Mouse (Mus musculus): ENCODE measurements around the gene Hoxb6. TPM values are rescaled to one million over a fixed set of nuclear protein-coding genes. Genes with fewer than 3 reads are reported as not detected.
A peak's percentile ranks its signal among the peaks of the same experiment; 100 is the strongest.

Gene Hoxb6
- polyA plus RNA-seq, 1 experiment: 13.7 TPM

DNA sequence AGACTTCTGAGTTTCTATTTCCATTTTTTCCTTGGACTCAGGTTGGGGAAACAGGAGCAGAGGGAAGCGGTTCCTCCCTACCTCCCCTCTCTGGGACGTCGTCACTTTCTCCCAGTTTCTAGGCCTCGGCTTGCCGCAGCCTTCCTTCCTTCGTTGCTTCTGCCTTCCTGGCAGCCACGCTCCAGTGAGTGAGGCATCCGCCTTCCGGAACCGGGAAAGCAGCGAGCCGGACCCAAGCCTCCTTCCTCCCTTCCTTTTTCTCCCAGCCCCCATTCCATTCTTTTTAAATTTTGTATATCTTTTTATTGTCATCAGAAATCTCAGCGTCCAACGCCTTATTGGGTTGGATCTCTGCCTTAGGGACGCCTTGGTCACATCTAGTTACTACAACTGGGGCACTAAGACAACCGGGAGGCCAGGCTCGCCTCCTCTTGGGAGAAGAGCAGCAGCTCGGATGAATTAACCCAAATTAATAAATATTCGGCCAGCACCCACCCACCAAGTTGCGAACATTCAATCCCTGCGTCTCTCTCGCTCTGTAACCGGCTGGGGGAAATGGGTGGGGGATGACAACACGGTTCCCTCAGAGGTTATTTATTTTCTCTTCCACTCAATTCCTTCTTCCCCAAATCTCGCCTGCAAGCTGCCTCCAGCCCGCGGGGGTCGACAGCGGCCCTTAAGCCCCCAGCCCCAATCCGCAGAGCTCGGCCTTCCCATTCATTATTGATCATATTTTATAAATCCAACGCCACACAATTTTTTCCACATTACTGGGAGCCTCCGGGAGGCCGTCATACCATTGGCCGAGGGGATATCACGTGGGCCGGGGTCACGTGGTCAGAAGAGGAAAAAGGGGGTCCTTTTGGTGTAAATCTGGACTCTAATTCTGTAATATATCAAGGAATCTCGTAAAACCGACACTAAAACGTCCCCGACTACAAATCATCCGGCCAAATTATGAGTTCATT lies 6.2 kb upstream of the Hoxb6 start, which contains the start of gene Hoxb7:
Hoxb7 (plus strand) TSS at position 853 of the 968 bp plus-strand sequence.
- no peak for DNase-seq (ENCODE audit: low spot score)

DNA sequence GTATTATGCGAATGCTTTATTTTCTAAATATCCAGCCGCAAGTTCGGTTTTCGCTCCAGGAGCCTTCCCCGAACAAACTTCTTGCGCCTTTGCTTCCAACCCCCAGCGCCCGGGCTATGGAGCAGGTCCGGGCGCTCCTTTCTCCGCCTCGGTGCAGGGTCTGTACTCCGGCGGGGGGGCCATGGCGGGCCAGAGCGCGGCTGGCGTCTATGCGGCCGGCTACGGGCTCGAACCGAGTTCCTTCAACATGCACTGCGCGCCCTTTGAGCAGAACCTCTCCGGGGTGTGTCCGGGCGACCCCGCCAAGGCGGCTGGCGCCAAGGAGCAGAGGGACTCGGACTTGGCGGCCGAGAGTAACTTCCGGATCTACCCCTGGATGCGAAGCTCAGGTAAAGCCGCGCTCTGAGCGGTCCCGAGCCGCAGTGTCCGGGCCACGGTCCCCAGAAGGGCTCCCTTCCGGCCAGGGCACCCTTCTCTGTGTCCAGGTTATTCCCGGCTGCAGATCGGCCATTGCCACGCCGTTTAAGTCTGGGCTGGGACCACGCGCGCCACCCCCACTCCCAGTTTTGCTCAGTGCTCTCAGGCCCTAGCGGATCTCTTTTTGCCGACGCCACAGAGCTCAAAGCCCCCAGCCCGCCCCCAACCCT lies 5.4 kb upstream of the Hoxb6 start:
- DNase-seq (ENCODE audit: low spot score): peak; percentile 63

DNA sequence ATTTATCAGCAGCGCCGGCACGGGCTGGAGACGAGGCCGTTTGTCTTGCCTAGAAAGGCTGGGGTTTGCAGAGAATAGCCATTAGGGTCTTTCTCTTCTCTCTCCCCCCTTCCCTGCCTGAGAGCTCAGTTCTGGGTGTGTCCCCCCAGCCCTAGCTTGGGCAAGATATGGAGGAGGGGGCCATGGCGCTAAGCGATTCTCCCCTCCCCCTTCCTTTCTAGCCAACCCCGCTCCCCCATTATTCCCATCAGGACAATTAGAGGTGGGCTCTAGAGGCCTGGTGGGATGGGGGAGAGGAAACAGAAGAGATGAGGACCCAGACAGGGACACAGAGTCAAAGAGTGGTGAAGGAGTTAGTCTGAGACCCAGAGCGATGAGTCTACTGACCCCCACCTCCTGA lies 4.9 kb upstream of the Hoxb6 start:
- DNase-seq (ENCODE audit: low spot score): no peak

DNA sequence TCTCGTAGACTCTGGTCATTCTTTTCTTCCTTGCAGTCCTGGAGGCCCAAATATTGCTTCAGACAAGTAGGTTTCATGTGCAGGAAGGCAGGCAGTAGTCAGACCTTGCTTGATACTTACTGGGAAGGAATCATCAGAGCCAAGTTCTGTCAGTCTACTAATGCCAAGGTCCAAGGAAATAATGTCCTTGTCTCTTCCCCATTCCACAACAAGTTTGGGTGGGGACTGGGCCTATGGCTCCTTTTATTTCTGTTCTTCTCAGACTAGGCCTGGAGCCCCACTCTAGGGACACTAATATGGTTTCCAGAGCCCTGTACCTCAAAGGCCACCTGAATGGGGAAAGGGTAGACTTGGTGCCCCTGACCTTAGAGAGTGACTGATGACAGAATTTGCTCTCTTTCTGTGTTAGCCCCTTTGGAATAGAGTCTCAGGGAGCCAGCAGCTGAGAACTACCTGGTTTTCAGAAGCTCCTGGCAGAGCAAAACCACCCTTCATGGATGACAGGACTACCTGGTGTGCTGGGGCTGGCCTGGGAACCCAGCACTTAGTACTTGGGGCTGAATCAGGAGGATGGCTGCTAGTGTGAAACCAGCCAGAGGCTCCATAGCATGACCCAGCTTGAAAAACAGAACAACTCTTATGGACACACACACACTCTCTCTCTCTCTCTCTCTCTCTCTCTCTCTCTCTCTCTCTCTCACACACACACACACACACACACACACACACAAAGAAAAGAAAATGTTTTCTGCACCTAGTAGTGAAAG lies 3.6 kb upstream of the Hoxb6 start:
- no peak for DNase-seq (ENCODE audit: low spot score)

DNA sequence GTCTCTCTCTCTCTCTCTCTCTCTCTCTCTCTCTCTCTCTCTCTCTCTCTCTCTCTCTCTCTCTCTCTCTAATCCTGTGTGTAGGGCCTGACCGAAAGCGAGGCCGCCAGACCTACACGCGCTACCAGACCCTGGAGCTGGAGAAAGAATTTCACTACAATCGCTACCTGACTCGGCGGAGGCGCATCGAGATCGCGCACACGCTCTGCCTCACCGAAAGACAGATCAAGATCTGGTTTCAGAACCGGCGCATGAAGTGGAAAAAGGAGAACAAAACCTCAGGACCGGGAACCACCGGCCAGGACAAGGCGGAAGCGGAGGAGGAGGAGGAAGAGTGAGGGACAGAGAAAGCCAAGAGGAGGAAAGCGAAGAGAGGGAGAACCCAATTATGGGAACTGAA lies 3.0 kb upstream of the Hoxb6 start:
- DNase-seq (ENCODE audit: low spot score): no peak

DNA sequence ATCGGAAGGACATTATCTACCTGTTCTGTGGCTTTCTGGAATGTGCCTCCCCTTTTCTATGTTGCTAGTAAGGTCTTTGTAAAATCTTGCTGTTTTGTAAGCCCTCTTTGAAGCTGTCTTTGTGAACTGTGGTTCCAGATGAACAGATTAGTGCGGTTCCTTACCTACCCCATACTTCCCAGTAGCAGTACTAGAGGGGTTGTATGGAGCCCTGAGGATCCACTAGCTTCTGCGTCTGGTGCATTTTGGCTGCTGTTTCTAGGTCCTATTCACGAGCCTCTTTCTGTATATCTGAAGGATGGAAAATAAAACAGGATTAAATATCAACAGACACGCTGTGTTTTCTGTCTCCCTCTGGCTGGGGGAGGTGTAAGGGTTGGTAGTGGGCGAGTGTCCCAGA lies 2.4 kb upstream of the Hoxb6 start:
- DNase-seq (ENCODE audit: low spot score): no peak

DNA sequence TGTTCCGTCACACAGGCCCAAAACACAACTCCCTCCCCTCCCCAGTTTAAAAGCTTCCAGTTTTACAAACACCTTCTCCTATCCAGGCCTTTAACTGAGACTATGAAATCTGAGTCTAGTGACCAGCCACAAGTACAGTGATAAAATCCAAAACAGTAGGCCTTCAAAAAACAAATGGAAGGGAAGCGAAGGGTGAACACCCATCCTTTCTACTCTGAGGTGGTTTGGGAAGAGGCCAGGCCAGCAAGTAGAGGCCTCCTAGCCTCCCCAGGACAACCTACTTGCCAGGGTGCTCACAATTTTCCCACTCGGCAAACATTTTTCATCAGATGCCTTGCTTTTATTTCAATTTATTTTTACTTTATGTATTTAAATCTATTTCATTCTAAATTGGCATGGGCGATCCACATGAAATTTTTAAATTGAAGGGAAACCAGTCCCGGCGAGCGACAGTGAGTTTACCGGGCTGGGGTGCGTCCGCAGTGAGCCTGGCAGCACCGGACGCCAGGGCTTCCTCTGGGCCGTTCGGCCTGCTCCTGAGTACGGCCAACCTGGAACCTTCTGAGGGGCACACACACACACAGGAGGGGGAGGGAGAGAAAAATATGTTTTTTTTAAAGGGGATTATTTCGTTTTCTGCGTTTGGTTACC lies 1.4 kb upstream of the Hoxb6 start:
- DNase-seq (ENCODE audit: low spot score): no peak

DNA sequence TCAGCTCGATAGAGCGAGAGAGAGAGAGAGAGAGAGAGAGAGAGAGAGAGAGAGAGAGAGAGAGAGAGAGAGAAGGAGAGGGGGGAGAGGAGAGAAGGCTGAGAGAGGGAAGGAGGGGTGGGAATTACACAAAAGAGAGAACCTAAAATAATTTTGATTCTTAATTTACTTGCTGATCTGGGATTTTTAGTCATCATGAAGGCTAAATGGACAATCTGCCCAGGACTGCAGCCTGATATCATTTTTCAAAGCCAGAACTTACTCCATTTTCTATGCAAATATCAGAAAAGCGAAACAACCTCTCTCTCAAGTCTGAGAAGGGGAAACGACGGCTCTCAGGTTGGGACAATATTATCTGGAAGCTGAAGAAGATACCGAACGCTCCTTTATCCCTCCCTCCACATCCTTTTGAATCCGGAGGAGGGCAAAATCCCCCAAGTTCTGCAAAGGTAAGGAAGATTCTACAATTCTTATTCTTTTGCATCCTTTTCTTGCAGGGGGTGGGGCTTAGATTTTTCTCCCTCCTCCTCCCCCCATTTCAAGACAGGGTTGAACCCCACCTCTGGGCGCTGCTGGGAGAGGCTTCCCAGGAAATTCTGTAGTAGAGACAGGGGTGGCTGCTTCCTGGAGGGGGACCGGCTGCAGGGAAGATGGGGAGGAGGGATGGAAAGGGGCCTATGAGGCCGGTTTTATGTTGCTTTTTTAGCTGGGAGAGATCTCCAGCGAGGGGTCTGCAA lies 457 bp downstream of the Hoxb6 start:
- DNase-seq (ENCODE audit: low spot score): no peak

DNA sequence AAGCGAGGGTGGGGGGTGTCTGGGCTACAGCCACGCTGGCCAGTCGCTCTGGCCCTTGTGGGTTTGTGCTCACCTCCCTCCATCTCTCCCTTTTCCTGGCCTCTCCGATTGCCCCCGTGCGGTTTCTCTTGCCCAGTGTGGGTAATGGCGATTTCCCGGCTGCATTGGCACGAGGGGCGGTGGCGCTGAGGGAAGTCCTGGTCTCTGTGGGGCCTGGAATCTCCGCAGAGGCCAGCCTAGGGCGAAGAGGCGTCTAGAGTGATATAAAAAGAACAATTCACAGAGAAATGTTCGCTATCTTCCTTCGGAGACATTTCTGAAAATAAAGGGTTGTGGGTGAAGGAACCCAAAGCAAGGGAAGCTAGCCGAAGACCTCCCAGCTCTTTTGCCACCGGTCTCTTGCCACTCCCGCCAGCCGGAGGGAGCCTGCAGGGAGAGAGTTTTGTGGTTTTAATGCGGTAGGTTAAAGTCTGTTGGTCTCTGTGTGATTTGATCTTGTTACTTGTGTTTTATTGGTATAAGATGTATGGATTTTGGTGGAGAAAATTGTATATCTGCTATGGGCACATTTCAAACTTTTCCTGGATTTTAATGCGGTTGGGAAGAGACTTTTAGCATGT lies 1.1 kb downstream of the Hoxb6 start:
- DNase-seq (ENCODE audit: low spot score): no peak

DNA sequence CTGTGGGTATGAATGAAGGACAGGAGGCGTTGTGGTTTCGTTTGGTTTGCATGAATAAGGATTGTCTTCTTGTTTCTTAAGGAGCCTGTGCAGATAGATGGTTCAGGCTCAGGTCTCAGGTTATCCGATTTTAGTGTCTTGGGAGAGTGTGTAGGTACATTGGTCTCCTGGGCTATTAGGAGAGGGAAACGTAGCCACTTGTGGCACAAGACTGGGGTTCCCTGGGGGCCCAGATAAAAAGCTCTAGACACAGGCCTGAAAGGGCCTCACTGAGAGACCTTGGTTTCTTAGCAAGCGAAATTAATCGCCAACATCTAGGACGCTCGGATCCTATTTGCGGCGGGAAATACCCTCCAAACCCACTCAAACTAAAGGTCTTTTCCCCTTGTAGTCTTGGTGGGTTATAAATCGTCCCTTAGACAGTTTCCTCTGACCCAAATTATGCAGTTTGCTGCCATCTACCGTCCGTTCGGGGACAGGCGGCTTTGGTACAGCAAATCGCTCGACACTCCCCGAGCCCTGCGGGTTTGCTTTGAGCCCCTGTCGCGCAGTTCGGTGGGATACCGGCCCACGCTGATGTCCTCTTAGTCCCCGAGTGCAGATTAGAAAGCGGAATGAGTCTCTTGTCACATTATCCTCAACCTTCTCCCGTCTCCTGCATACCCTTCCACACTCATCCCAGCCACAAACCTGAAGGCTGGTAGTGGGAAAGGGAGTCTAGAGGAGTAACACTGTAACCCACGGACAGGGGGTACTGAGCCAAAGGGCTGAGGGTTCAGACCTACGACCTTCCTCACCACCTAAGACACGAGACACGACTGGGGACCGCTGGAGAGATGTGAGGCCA lies 2.2 kb downstream of the Hoxb6 start:
- DNase-seq (ENCODE audit: low spot score): no peak

DNA sequence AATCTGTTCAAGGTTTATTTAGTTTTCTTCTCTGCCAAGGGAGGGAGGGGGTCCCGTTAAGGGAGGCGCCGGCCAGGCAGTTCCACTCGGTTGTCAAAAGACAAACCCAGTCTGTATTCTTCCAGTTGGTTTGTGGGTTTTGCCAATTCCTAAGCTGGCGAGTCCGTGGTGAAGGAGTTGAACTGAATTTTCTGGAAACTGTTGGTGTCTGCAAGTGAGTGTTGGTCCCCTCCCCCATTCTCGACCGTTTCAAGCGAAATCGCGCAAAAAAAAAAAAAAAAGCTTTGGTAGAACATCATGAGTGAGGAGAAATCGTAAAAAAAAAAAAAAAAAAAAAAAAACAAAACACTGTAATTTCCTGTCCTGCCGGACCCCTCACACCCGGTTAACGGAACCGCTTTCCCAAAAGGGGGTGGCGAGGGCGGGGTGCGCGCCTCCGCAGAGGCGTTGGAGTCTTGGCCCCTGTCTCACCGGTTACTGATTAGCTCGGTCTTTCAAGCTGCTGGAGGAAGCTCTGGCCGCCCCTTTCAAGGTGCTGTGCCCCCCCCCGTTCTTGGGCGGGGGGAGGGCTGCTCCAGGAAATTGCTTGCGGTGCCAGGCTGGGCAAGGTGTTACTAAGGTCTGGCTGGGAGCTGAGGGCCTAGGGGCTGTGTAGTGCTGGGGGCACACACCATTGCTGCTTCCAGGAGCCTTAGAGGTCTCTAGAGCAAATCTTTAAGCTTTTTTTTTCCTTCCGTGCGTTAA lies 3.0 kb downstream of the Hoxb6 start:
- DNase-seq (ENCODE audit: low spot score): no peak

DNA sequence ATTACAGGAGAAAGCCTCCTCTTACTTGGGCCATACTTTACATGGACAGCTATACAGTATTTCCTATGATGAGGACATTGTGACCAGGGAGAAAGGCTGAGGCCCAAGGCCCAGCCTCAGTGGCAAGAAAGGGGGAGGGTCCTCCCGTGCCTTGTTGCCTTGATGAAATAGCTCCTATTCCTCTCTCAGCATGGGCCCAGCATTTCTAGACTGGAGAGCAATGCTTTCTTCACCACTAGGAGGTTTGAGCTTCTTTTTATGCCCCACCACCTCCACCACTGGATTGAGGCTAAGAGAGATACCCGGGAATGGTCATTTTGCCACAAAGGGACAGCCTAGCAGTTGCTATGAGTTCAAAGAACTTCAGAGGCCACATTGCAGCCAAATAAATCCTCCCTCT lies 4.7 kb downstream of the Hoxb6 start:
- DNase-seq (ENCODE audit: low spot score): no peak

DNA sequence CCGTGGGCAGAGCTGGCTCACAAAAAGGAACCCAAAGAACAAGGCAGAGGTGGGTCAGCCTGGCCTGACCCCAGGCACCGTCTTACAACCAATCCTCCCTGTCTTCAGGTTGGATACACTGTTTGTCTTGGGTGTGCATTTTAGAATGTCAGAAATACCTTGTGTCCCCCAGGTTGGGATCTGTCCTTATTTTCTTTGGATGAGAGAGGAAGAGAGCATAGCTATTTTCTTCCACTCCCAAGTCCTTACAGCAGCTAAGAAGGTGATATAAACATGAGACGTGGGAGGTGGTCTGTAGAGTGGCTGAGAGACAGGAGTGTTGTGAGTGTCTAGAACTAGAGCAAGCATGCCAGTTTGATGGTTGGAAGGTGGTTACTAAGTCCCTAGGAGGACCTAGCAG lies 5.2 kb downstream of the Hoxb6 start:
- DNase-seq (ENCODE audit: low spot score): no peak

DNA sequence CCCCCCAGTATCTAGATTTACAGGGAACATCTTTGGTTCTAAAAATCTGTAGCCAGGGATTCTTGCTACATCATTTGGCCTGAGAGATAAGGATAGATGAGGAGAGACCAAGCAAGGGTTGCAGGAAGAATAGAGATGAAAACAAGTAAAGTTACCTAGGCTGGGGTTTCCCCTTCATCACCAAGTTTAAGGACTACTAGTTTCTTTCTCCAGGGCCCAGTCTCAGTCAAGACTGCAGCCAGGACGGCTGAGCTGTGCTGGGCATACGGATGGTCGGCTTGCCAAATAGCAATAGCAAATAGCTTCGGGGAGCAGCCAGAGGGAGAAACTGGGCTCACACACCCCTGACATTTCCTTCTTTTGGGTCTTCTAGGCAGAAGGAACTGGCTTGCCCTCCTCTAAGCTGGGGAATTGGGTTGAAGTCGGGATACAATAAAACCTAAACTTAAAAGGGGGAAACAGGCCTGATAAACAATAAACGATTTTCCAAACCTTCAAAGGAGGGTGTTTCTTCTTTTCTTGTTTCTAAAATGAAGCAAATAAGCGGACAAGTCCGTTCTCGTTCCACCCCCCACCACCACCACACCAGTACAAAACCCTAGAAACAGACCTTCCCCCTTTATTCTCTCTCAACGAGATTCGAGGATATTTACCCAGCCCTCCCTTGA lies 5.8 kb downstream of the Hoxb6 start:
- DNase-seq (ENCODE audit: low spot score): no peak

DNA sequence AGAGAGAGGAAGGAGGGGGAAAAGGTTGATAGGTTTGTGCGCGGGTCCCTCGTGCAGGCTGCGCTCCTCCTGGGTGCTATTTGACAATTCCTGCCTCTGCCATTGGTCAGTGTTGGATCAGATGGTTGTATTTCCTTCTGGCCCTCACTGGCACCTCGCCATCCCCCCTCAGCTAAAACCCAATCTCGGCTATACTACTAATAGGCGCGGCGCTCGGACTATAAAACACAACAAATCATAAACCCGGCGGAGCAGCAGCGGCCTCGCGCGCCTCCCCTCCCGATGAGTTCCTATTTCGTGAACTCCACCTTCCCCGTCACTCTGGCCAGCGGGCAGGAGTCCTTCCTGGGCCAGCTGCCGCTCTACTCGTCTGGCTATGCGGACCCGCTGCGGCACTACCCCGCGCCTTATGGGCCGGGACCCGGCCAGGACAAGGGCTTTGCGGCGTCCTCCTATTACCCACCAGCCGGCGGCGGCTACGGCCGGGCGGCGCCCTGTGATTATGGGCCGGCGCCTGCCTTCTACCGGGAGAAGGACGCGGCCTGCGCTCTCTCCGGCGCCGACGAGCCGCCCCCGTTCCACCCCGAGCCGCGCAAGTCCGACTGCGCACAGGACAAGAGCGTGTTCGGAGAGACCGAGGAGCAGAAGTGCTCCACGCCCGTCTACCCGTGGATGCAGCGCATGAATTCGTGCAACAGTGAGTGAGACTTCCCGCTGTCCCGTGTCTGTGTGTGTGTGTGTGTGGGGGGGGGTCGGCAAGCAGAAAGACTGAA lies 6.8 kb downstream of the Hoxb6 start:
- DNase-seq (ENCODE audit: low spot score): peak; percentile 61

DNA sequence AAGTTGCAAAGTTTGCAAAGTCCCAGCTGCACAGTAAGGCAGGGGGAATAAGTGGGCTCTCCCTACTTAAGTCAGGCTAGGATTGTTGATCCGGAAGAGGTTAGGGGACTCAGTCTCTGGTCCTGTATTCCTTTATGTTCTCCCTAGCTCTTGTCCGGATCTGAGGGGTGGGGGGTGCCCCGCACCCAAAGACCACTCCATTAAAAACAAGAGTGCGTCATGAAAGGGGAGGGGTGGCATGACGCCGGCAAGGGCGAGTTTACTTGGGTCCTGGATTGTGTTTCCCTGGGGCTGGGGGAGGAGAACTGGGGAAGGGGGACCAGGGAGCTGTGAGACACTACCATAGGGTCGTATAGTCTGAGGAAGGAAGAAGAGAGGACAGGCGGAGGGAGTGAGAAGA lies 7.5 kb downstream of the Hoxb6 start:
- DNase-seq (ENCODE audit: low spot score): no peak

DNA sequence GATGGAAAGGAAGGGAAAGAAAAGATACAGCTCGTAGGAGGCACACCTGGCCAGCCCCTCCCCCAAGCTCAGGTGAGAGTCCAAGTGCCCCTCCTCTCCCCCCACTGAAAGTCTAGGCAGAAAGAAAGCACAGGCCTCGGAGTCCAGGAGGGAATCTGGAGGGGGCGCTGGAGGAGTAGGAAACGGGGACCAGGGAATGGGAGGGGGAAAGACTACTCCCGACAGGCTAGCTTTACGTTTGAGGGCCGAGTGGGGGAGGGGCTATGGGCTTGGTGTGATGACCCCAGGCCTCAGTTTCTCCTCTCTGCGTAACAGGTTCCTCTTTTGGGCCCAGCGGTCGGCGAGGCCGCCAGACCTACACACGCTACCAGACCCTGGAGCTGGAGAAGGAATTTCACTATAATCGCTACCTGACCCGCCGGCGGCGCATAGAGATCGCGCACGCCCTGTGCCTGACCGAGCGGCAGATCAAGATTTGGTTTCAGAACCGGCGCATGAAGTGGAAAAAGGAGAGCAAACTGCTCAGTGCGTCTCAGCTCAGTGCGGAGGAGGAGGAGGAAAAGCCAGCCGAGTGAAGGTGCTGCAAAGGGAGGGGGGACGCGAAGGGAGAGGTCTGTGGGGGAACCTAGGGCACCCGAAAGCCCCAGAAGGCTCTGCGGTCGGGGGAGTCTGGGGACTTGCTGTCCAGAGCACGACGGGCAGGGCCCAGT lies 8.2 kb downstream of the Hoxb6 start:
- no peak for DNase-seq (ENCODE audit: low spot score)

Measured in urinary bladder, adult 2 months (tissue).